28 mouse cellular contexts compared by ENCODE assay signal in the genomic region with DNA sequence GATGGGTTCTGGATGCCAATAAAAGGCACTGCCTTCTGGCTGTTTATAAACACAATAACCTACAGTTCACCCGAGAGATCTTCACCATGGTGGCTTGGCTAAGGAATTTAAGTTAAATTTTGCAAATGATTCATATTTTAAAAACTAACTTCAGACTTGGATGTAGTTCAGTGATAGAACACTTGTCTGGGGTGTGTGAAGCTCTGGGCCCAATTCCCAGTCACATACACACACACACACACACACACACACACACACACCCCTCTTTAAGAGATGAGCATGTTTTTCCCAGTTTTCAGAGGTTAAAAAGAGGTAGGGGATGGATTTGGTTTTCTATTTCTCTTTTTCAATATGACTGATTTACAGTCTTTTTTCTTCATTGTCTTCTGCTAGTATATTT.
"Had no signal": no experiment of that assay in that cellular context is flagged by ENCODE, and none has a peak within 500 bp of the region (broad histone marks: within the 10 kb centered on the region; RNA-seq: fewer than 3 reads in every experiment).

No protein-coding gene starts in this region.

- H3K27ac ChIP-seq: gastrocnemius, adult 2 months; heart, adult 2 months; heart, embryonic 13.5 days; heart, embryonic 15.5 days; hindbrain, embryonic 13.5 days; hindbrain, embryonic 15.5 days; hindbrain, postnatal 0 days; kidney, embryonic 15.5 days; kidney, postnatal 0 days; limb, embryonic 13.5 days; limb, embryonic 15.5 days; liver, embryonic 12.5 days; liver, embryonic 14.5 days had no signal

- H3K9me3 ChIP-seq: heart, embryonic 13.5 days; heart, embryonic 15.5 days; hindbrain, embryonic 13.5 days; hindbrain, embryonic 15.5 days; kidney, embryonic 15.5 days; limb, embryonic 13.5 days; limb, embryonic 15.5 days; liver, embryonic 12.5 days had no signal

- ATAC-seq: hindbrain, postnatal 0 days; intestine, embryonic 16.5 days; liver, embryonic 12.5 days had no signal

- H3K4me2 ChIP-seq: heart, embryonic 11.5 days; heart, embryonic 13.5 days; heart, embryonic 15.5 days; hindbrain, embryonic 13.5 days; hindbrain, embryonic 15.5 days; kidney, embryonic 15.5 days; limb, embryonic 13.5 days; limb, embryonic 15.5 days; liver, embryonic 12.5 days had no signal

- H3K4me1 ChIP-seq: heart, embryonic 13.5 days; heart, embryonic 15.5 days; hindbrain, embryonic 13.5 days; hindbrain, embryonic 15.5 days; limb, embryonic 13.5 days had no signal

- H3K36me3 ChIP-seq: heart, embryonic 13.5 days; heart, embryonic 15.5 days; hindbrain, embryonic 13.5 days; hindbrain, embryonic 15.5 days; kidney, embryonic 15.5 days; limb, embryonic 13.5 days; limb, embryonic 15.5 days; liver, embryonic 12.5 days had no signal

- H3K4me3 ChIP-seq: gastrocnemius, adult 2 months; heart, adult 2 months; heart, embryonic 13.5 days; heart, embryonic 15.5 days; hindbrain, embryonic 13.5 days; hindbrain, embryonic 15.5 days; kidney, embryonic 15.5 days; limb, embryonic 13.5 days; limb, embryonic 15.5 days; liver, embryonic 12.5 days had no signal

- H3K9ac ChIP-seq: heart, embryonic 13.5 days; heart, embryonic 15.5 days; hindbrain, embryonic 13.5 days; hindbrain, embryonic 15.5 days; kidney, embryonic 15.5 days; limb, embryonic 13.5 days; limb, embryonic 15.5 days; liver, embryonic 12.5 days; liver, embryonic 14.5 days had no signal

- H3K27me3 ChIP-seq: heart, embryonic 13.5 days; heart, embryonic 15.5 days; hindbrain, embryonic 13.5 days; hindbrain, embryonic 15.5 days; kidney, embryonic 15.5 days; limb, embryonic 13.5 days; limb, embryonic 15.5 days; liver, embryonic 12.5 days had no signal

- DNase-seq: gastrocnemius, adult 2 months; gastrocnemius, postnatal 10 days; gastrocnemius, postnatal 36 days; heart, adult 11 months; heart, adult 2 months; heart, postnatal 14 days; heart, postnatal 36 days; kidney, adult 11 months; kidney, adult 2 months; kidney, adult 9 months; kidney, postnatal 14 days; kidney, postnatal 36 days; layer of hippocampus, adult 9-11 months; layer of hippocampus, postnatal 36 days; left cerebral cortex, postnatal 4 days had no signal
